Mouse (Mus musculus) gastrocnemius, postnatal 14 days (tissue): ENCODE results near the gene Pias3. TPM values are rescaled to one million over a fixed set of nuclear protein-coding genes. Genes with fewer than 3 reads are reported as not detected.
"Not testable (repeated sequence)": the region's sequence is repeated elsewhere in the genome, so short reads cannot be mapped to it uniquely, and the experiment has no call there.

Experiments
- DNase-seq: peaks from one replicate; pipeline ENCODE4 v3.0.0; 2021; ENCODE audit warnings: mixed read lengths
- intact Hi-C: fragments of 180-260 bp; cut with DNase I; formaldehyde crosslinking; loops from one replicate; pipeline ENCODE4 v1.15.1; 2025; ENCODE audit warnings: low total_unique reads
- total RNA-seq, 2 experiments: library from RNA; stranded (reverse); gene quantifications; 2 replicates each; pipeline ENCODE4 v1.2.3; 2021

Pias3 gene
- total RNA-seq, 2 experiments from 2014 or later: 10.4 to 12.1 TPM

GRCm38 (mm10) chr3:96683496-96683895 lies 12.7 kb upstream of the Pias3 start:
- no peak for DNase-seq
- intact Hi-C loops: no loop called here

DNA sequence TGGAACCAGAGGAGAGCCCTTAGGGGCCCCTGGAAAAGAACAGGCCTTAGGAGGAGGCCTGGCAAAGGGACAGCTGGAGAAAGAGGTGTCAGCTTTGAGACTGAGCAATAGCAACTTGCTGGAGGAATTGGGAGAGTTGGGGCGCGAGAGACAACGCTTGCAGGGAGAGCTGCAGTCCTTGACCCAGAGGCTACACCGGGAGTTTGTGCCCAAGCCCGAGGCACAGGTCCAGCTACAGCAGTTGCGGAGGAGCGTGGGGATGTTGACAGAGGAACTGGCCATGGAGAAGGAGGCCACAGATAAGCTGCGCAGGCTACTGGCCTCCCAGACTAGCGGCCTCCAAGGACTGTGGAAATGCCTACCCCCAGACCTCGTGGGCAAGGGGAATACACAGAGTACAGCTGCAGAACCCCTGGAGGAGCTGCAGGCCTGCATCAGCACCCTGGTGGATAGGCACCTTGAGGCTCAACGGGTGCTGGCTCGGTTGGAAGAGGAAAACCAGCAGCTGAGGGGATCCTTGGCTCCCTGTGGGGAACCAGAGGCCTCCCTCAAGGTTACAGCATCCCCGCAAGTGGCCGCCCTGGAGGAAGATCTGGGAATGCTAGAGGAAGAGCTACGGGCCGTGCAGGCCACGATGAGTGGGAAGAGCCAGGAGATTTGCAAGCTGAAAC lies 11.9 kb upstream of the Pias3 start:
- intact Hi-C loops: no loop called here
- peak; percentile 36 for DNase-seq

DNA sequence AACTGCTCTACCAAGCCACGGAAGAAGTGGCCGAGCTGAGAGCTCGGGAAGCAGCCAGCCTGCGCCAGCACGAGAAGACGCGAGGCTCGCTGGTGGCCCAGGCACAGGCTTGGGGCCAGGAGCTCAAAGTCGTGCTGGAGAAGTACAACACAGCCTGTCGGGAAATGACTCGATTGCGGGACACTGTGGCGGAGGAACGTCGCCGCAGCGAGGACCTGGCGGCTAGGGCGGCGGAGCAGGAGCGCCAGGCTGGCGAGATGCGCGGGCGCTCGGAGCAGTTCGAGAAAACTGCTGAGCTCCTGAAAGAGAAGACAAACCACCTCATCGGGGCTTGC lies 11.4 kb upstream of the Pias3 start:
- DNase-seq: no peak
- intact Hi-C loops: no loop called here

DNA sequence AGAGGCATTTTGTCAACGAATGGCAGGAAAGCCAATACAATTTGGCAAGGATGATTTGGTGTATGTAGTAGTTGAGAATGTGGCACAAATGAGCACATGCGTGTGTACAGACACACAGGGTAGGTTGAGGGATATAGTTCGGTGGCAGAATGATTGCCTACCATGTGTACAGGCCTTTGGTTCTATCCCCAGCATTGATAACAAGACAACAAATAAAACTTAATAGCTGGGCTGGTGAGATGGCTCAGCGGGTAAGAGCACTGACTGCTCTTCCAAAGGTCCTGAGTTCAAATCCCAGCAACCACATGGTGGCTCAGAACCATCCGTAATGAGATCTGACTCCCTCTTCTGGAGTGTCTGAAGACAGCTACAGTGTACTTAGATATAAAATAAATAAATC lies 10.1 kb upstream of the Pias3 start:
- intact Hi-C loops, DNase-seq: not testable (repeated sequence)

DNA sequence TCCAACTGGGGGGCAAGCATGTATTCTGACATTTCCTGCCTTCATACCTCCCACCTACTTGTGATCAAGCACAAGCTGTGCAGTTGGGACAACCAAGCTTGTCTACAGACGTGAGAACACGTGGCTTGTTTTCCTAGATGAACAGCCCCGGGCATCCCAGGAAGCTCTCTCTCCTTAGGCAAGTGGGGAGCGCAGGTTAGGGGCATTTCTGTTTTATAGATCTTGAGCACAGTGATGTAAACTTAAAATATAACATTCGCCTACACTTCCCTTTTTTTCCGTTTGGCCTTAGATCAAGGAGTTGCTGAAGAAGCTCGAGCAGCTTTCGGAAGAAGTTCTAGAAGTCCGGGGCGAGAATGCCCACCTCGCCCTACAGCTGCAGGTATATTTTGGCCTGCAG lies 7.3 kb upstream of the Pias3 start:
- intact Hi-C loops: no loop called here
- DNase-seq: no peak

DNA sequence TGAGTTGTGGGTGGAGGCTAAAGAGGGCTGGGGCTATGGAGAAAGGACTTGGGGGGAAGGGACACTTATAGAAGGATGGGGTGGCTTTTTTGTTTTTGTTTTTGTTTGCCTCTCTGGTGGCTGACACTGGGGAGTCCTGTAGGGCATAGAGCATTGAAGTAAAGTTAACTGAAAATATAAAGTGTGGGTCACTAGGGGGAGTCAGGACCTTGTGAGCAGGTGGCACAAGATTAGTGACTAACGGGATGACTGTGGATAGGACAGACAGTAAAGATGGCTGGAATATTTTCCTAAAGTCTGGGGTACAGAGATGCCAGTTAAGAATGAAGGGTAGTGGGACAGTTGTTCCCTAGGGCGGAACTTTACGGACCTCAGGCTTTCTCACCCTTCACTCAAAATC lies 5.9 kb upstream of the Pias3 start:
- intact Hi-C loops: no loop called here

DNA sequence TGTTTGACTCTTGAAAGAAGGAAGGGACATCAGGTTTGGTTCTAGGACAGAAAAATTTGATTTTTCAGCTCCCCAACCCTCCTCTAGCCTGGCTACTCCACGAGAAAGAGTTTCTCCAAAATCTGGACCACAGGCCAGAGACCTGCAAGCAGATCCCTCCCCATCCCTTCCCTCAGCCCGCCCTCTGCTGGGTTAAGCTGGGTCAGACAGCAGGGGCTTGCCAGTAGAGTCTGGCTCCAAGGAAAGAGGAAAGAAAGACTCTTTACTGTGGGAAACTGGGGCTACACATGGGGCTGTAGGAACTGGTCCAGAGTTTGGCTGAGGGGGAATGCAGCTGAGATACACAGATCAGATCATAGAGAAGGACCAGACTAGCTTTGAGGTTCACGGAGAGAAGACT lies 3.7 kb upstream of the Pias3 start:
- intact Hi-C loops: no loop called here
- DNase-seq: peak; percentile 82

More for the DNA sequence above, 5.9 kb upstream of the Pias3 start:
- DNase-seq: no peak

- no peak for DNase-seq
- intact Hi-C loops: no loop called here
Measured at GRCm38 (mm10) chr3:96693579-96693978, 2.6 kb upstream of the Pias3 start.

DNA sequence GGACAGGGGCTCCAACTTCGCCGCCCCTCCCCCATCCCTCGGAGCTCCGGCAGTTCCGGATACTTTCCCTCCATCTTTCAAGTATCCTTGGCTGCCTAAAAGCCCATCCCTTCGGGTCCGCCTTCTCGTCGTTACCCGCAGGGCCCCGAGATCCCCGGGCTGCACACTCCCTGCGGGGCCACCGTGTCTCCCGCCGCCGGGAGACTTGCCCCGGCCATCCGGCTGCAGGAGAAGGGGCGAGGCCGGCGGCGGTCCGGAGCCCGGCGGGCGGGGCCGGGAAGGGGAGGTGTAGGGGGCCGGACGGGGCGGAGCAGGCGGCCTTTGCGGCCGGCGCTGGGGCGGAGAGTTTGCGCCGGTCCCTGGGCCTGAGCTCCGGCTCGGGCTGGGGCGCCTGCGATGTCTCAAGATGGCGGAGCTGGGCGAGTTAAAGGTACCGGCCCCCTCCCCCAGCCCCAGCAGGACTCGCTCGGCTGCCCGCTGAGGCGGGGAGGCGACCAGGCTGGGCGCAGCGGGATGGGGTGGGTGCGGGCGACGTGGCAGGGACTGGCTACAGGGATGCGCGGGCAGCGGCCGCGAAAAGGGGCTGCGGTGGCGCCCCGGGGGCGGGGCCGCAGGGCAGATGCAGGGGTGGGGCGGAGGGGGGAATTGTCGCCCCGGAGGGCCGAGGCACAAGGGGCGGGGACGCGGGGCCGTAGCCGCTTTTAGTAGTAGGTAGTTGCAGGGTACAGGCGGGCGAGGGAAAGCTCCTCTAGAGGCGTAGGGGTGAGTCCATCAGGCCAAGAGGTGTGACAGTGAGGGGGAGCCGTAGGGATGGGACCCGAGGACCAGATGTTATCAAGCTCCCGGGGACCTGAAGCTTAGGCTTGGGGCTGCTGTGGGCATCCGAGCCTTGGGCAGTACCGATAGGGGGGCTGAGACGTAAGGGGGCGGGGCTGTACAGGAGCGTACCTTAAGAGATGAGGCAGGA lies 865 bp downstream of the Pias3 start:
- intact Hi-C loops: no loop called here
- DNase-seq: peak; percentile 94

DNA sequence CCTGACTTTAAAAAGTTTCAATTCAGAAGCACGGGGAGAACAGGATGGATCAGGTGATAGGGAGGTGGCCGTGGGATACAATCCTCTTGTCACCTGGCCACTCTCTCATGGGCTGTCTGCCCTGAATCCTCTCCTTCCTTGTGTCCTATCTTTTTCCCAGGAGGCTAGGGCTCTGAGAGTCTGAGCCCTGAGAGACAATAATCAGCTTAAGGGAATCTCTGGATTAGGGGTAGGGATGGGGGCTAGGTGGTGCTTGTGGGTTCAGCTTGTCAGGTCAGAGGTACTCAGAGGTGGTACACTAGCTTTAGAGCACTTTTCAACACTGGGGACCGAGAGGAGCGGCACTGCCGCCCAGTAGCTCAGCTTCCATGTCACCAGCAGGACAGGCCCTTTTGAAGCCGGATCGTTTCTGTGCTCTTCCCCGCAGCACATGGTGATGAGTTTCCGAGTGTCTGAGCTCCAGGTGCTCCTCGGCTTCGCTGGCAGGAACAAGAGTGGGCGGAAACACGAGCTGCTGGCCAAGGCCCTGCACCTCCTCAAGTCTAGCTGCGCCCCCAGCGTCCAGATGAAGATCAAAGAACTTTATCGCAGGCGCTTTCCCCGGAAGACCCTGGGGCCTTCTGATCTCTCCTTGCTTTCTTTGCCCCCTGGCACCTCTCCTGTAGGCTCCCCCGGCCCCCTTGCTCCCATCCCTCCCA lies 3.0 kb downstream of the Pias3 start:
- DNase-seq: no peak
- intact Hi-C loops: no loop called here

DNA sequence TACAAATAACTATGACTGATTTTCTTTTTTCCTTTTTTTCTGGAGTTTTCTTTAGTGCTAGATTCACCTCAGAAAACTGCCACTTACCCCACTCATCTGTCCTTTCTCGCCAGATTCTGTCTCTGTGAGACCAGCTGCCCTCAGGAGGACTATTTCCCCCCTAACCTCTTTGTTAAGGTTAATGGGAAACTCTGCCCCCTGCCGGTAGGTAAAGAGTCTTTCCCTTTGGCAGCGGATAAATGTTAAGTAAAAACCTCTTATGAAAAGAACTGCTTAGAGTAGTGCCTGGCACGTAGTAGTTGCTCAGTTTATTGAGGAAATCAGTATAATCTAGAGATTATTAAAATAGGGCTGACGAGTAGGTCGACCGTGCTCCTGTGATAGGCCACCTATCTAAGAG lies 4.2 kb downstream of the Pias3 start:
- DNase-seq: no peak
- intact Hi-C loops: loop anchor here (10.0 kb wide), 1 partner anchor 156 kb away; no protein-coding TSS in a partner anchor

DNA sequence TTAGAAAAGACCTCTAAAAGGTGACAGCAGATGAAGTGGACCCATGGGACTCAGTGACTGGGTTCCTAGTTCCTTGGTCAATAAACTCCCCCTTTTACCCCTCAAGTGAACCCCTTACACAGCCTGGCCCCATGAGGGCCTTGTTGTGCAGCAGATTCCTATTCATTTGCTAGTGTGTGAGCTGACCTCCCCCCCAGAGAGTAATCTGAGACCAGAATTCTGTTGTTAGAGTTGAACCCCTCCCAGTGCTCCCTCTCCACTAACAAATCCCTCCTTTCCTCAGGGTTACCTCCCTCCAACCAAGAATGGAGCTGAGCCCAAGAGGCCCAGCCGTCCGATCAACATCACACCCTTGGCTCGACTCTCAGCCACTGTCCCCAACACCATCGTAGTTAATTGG lies 4.8 kb downstream of the Pias3 start:
- DNase-seq: no peak
- intact Hi-C loops: loop anchor here (10.0 kb wide), 1 partner anchor 156 kb away; no protein-coding TSS in a partner anchor

GRCm38 (mm10) chr3:96704778-96705177 lies 8.6 kb downstream of the Pias3 start:
- DNase-seq: no peak
- intact Hi-C loops: loop anchor here (10.0 kb wide), 1 partner anchor 160 kb away; no protein-coding TSS in a partner anchor

GRCm38 (mm10) chr3:96706217-96706616 lies 10.0 kb downstream of the Pias3 start:
- intact Hi-C loops: loop anchor here (10.0 kb wide), 1 partner anchor 161 kb away; no protein-coding TSS in a partner anchor
- no peak for DNase-seq

DNA sequence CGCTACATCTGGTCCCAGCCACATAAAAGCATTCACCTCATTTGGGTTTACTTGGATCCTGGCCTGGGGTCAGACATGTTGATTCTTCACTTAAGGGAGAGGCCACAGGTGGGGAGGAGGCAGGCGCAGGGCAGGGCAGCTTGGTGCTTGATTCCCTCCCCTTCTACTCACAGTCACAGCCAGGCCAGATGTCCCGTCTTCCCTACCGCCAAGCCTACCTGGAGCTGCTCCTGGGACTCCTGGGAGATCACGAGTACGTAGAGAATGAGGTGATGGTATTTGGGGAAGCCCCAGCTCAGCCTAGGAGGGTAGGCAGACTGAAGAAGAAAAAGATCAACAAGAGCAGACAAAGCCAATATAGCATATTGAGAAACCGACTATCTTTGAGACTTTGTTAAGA lies 10.8 kb downstream of the Pias3 start:
- intact Hi-C loops: loop anchor here (10.0 kb wide), 1 partner anchor 162 kb away; no protein-coding TSS in a partner anchor
- DNase-seq: no peak

GRCm38 (mm10) chr3:96707903-96708683 lies 11.9 kb downstream of the Pias3 start, which contains the start of gene Nudt17:
Nudt17 (minus strand) TSS chr3:96708562.
- DNase-seq: peak; percentile 86
- intact Hi-C loops: loop anchor here (10.0 kb wide), 1 partner anchor 163 kb away; no protein-coding TSS in a partner anchor

- no peak for DNase-seq
- intact Hi-C loops: loop anchor here (10.0 kb wide), 1 partner anchor 164 kb away; no protein-coding TSS in a partner anchor
Measured at GRCm38 (mm10) chr3:96708684-96709064, 12.5 kb downstream of the Pias3 start.

DNA sequence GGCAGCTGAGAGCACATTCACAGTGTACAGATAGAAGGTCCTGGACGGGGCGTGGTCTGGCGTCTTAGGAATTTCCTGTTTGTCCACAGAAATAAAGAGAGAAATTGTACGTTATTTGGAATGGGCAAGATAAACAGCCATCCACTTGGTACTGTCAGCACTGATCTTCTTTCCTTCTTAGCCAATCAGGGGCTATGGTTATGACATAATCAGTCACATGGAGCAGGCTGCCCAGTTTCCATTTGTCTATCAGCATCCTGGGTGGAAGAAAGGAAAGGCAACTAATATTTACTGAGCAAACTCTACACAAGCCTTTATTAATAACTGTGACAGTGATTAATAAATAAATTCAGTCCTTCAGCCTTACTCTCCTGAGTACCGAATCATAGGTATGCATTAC lies 18.1 kb downstream of the Pias3 start:
- no peak for DNase-seq
- intact Hi-C loops: no loop called here

- intact Hi-C loops: no loop called here
- no peak for DNase-seq
Measured at GRCm38 (mm10) chr3:96715854-96716253, 19.7 kb downstream of the Pias3 start.
